Mouse (Mus musculus): ENCODE results near the gene 4931406P16Rik. TPM values are rescaled to one million over a fixed set of nuclear protein-coding genes. Genes with fewer than 3 reads are reported as not detected.

The 4931406P16Rik gene
- total RNA-seq, 2 experiments from 2014 or later = 31.9 to 33.6 TPM

- no peak for DNase-seq (ENCODE audit: low spot score in 2 of 2)
Measured at GRCm38 (mm10) chr7:34250738-34251137, 62.6 kb downstream of the 4931406P16Rik start, which contains the start of gene Gm6096. Gene Gm6096, plus strand, starts transcription at chr7:34251038.

GRCm38 (mm10) chr7:34246870-34247499 lies 66.4 kb downstream of the 4931406P16Rik start:
- DNase-seq (ENCODE audit: low spot score in 2 of 2) = no peak

GRCm38 (mm10) chr7:34242176-34242575 lies 71.2 kb downstream of the 4931406P16Rik start:
- DNase-seq (ENCODE audit: low spot score in 2 of 2) = peak; percentile 48 to 69

GRCm38 (mm10) chr7:34238086-34238485 lies 75.3 kb downstream of the 4931406P16Rik start:
- DNase-seq (ENCODE audit: low spot score in 2 of 2) = no peak

- DNase-seq (ENCODE audit: low spot score in 2 of 2) = no peak
Measured at GRCm38 (mm10) chr7:34235602-34236001, 77.7 kb downstream of the 4931406P16Rik start.

GRCm38 (mm10) chr7:34234610-34235561 lies 78.5 kb downstream of the 4931406P16Rik start:
- DNase-seq (ENCODE audit: low spot score in 2 of 2) = no peak

GRCm38 (mm10) chr7:34233909-34234609 lies 79.3 kb downstream of the 4931406P16Rik start:
- DNase-seq (ENCODE audit: low spot score in 2 of 2) = peak; percentile 100

- no peak for DNase-seq (ENCODE audit: low spot score in 2 of 2)
Measured at GRCm38 (mm10) chr7:34232785-34233725, 80.3 kb downstream of the 4931406P16Rik start.

GRCm38 (mm10) chr7:34230116-34230515 lies 83.2 kb downstream of the 4931406P16Rik start, which contains the start of gene Gpi1:
Gene Gpi1, minus strand, starts transcription at chr7:34230336.
- peak; percentile 48 to 80 for DNase-seq (ENCODE audit: low spot score in 2 of 2)

- DNase-seq (ENCODE audit: low spot score in 2 of 2) = peak; percentile 53 to 59
Measured at GRCm38 (mm10) chr7:34229691-34230111, 83.7 kb downstream of the 4931406P16Rik start.

GRCm38 (mm10) chr7:34229153-34229552 lies 84.2 kb downstream of the 4931406P16Rik start:
- DNase-seq (ENCODE audit: low spot score in 2 of 2) = no peak

- DNase-seq (ENCODE audit: low spot score in 2 of 2) = no peak
Measured at GRCm38 (mm10) chr7:34228641-34229040, 84.7 kb downstream of the 4931406P16Rik start.

GRCm38 (mm10) chr7:34226846-34227245 lies 86.5 kb downstream of the 4931406P16Rik start:
- no peak for DNase-seq (ENCODE audit: low spot score in 2 of 2)

- DNase-seq (ENCODE audit: low spot score in 2 of 2) = peak in 1 of 2 experiments; percentile 36
Measured at GRCm38 (mm10) chr7:34226086-34226485, 87.3 kb downstream of the 4931406P16Rik start.

GRCm38 (mm10) chr7:34224308-34224707 lies 89.0 kb downstream of the 4931406P16Rik start:
- no peak for DNase-seq (ENCODE audit: low spot score in 2 of 2)

GRCm38 (mm10) chr7:34222340-34222739 lies 91.0 kb downstream of the 4931406P16Rik start:
- DNase-seq (ENCODE audit: low spot score in 2 of 2) = no peak

GRCm38 (mm10) chr7:34221594-34222250 lies 91.6 kb downstream of the 4931406P16Rik start:
- no peak for DNase-seq (ENCODE audit: low spot score in 2 of 2)

- no peak for DNase-seq (ENCODE audit: low spot score in 2 of 2)
Measured at GRCm38 (mm10) chr7:34218496-34218895, 94.9 kb downstream of the 4931406P16Rik start.

- no peak for DNase-seq (ENCODE audit: low spot score in 2 of 2)
Measured at GRCm38 (mm10) chr7:34216474-34216873, 96.9 kb downstream of the 4931406P16Rik start.

- DNase-seq (ENCODE audit: low spot score in 2 of 2) = no peak
Measured at GRCm38 (mm10) chr7:34215481-34215880, 97.9 kb downstream of the 4931406P16Rik start.
